Mouse (Mus musculus) lung, embryonic 15.5 days (tissue): ENCODE data around the gene Cela3b. TPM values are rescaled to one million over a fixed set of nuclear protein-coding genes. Genes with fewer than 3 reads are reported as not detected.

Experiments used
- ATAC-seq: fragments of 200-750 bp; cut with Nextera tagmentation; 2 replicates; pipeline ENCODE4 v1.8.0; 2017; ENCODE audit warnings: moderate number of reproducible peaks, borderline replicate concordance; ENCODE audit not compliant: low FRiP score, low TSS enrichment; ENCODE audit errors: extremely low read depth
- H3K27ac ChIP-seq: fragments of 300-500 bp; sonication (generic); 2 replicates; pipeline ENCODE4 v1.5.1; 2015; ENCODE audit warnings: moderate library complexity, mild to moderate bottlenecking, inconsistent platforms
- H3K27me3 ChIP-seq: fragments of 300-500 bp; sonication (generic); 2 replicates; pipeline ENCODE4 v1.6.1; 2015; ENCODE audit warnings: inconsistent platforms
- H3K36me3 ChIP-seq: fragments of 300-500 bp; sonication (generic); 2 replicates; pipeline ENCODE4 v1.6.1; 2015; ENCODE audit warnings: inconsistent platforms
- H3K4me1 ChIP-seq: fragments of 300-500 bp; sonication (generic); 2 replicates; pipeline ENCODE4 v1.6.1; 2015; ENCODE audit warnings: inconsistent platforms
- H3K4me2 ChIP-seq: fragments of 300-500 bp; sonication (generic); 2 replicates; pipeline ENCODE4 v1.6.1; 2015; ENCODE audit warnings: inconsistent platforms, mild to moderate bottlenecking, moderate library complexity
- H3K4me3 ChIP-seq: fragments of 300-500 bp; sonication (generic); 2 replicates; pipeline ENCODE4 v1.5.1; 2015; ENCODE audit warnings: mild to moderate bottlenecking, inconsistent platforms
- H3K9ac ChIP-seq: fragments of 300-500 bp; sonication (generic); 2 replicates; pipeline ENCODE4 v1.6.1; 2015; ENCODE audit warnings: inconsistent platforms
- H3K9me3 ChIP-seq: fragments of 300-500 bp; sonication (generic); 2 replicates; pipeline ENCODE4 v1.6.1; 2016; ENCODE audit warnings: inconsistent platforms
- WGBS: fragments of 180-500 bp; shearing (Covaris S2); methylation state at CpG from one replicate; pipeline ENCODE4 v1.1.7; 2015; 5-methylcytosine and 5-hydroxymethylcytosine counted together
- polyA plus RNA-seq: library from polyadenylated mRNA; unstranded; fragments of >200 nt; fragmentation: Nextera tagmentation; extraction: Ambion mirVana; gene quantifications from 2 replicates; pipeline ENCODE4 v1.2.1, GENCODE M21; 2015

Gene Cela3b
- polyA plus RNA-seq, 1 experiment from 2014 or later = 0.16 TPM

GRCm38 (mm10) chr4:137470701-137471317 is 40.5 kb upstream of the Cela3b start:
- whole genome bisulfite sequencing = 48% methylated on average over 9 of the region's 9 CpGs
- no peak for ATAC-seq
- H3K27me3 ChIP-seq = no peaks in the 10 kb centered on the region
- H3K9ac ChIP-seq = 0 out of 2 replicates have a peak overlapping the region, but pooled peaks have one; percentile 78
- no peaks in the 10 kb centered on the region for H3K36me3 ChIP-seq
- H3K27ac ChIP-seq = peak overlapping the region; percentile 79
- H3K9me3 ChIP-seq = no peaks in the 10 kb centered on the region
- peak overlapping the region; percentile 74 for H3K4me2 ChIP-seq
- peaks cover 75% of the 10 kb centered on the region for H3K4me1 ChIP-seq
- peak overlapping the region; percentile 70 for H3K4me3 ChIP-seq

- Histone ChIP-seq H3K9me3 (no peaks in the 10 kb centered on the region), H3K4me3 (peak overlapping the region; percentile 70), H3K27me3 (no peaks in the 10 kb centered on the region), H3K4me1 (peaks cover 75% of the 10 kb centered on the region), H3K36me3 (no peaks in the 10 kb centered on the region), H3K27ac (peak overlapping the region; percentile 79), H3K9ac (peak overlapping the region; percentile 78), H3K4me2 (peak overlapping the region; percentile 74)
- WGBS = 33% methylated on average over 15 of the region's 15 CpGs
- peak; percentile 16; the same call in 1 of the 2 replicates for ATAC-seq
Measured at GRCm38 (mm10) chr4:137469845-137470692, 39.7 kb upstream of the Cela3b start.

GRCm38 (mm10) chr4:137469081-137469844 is 38.9 kb upstream of the Cela3b start:
- Histone ChIP-seq H3K36me3 (no peaks in the 10 kb centered on the region), H3K4me3 (peak overlapping the region; percentile 70), H3K27me3 (no peaks in the 10 kb centered on the region), H3K27ac (peak overlapping the region; percentile 79), H3K9me3 (no peaks in the 10 kb centered on the region), H3K4me2 (peak overlapping the region; percentile 74), H3K4me1 (peaks cover 75% of the 10 kb centered on the region), H3K9ac (peak overlapping the region; percentile 78)
- ATAC-seq = peak; percentile 6; the same call in 1 of the 2 replicates
- 3% methylated on average over 20 of the region's 20 CpGs for WGBS

GRCm38 (mm10) chr4:137468260-137469080 is 38.1 kb upstream of the Cela3b start, which contains the start of gene Hspg2:
Gene Hspg2, plus strand, starts transcription at chr4:137468769.
- Histone ChIP-seq H3K4me1 (peaks cover 72% of the 10 kb centered on the region), H3K9ac (peak within 1 kb of the TSS; percentile 78), H3K9me3 (no peaks in the 10 kb centered on the region), H3K4me3 (peak within 1 kb of the TSS; percentile 70), H3K36me3 (no peaks in the 10 kb centered on the region), H3K4me2 (peak within 1 kb of the TSS; percentile 74), H3K27me3 (no peaks in the 10 kb centered on the region), H3K27ac (peak within 1 kb of the TSS; percentile 83)
- ATAC-seq = peak; percentile 84
- WGBS = under 1% methylated on average over 72 of the region's 72 CpGs

- Histone ChIP-seq H3K9me3 (no peaks in the 10 kb centered on the region), H3K4me3 (no peak overlapping the region), H3K27ac (peak overlapping the region; percentile 83), H3K9ac (no peak overlapping the region), H3K4me2 (no peak overlapping the region), H3K4me1 (peaks cover 72% of the 10 kb centered on the region), H3K27me3 (no peaks in the 10 kb centered on the region), H3K36me3 (no peaks in the 10 kb centered on the region)
- WGBS = 85% methylated on average over 2 of the region's 2 CpGs
- ATAC-seq = no peak
Measured at GRCm38 (mm10) chr4:137467525-137467924, 37.2 kb upstream of the Cela3b start.

- peak overlapping the region; percentile 83 for H3K27ac ChIP-seq
- peaks cover 77% of the 10 kb centered on the region for H3K4me1 ChIP-seq
- 65% methylated on average over 4 of the region's 4 CpGs for WGBS
- no peak overlapping the region for H3K9ac ChIP-seq
- H3K36me3 ChIP-seq = no peaks in the 10 kb centered on the region
- no peaks in the 10 kb centered on the region for H3K27me3 ChIP-seq
- no peaks in the 10 kb centered on the region for H3K9me3 ChIP-seq
- H3K4me3 ChIP-seq = no peak overlapping the region
- no peak overlapping the region for H3K4me2 ChIP-seq
- no peak for ATAC-seq
Measured at GRCm38 (mm10) chr4:137466991-137467390, 36.7 kb upstream of the Cela3b start.

- H3K27me3 ChIP-seq = no peaks in the 10 kb centered on the region
- ATAC-seq = no peak
- peak overlapping the region; percentile 38 for H3K27ac ChIP-seq
- H3K4me2 ChIP-seq = no peak overlapping the region
- H3K4me1 ChIP-seq = peaks cover 78% of the 10 kb centered on the region
- H3K9me3 ChIP-seq = no peaks in the 10 kb centered on the region
- H3K36me3 ChIP-seq = no peaks in the 10 kb centered on the region
- no peak overlapping the region for H3K4me3 ChIP-seq
- 56% methylated on average over 13 of the region's 13 CpGs for WGBS
- H3K9ac ChIP-seq = no peak overlapping the region
Measured at GRCm38 (mm10) chr4:137465125-137465787, 34.9 kb upstream of the Cela3b start.

GRCm38 (mm10) chr4:137461981-137462690 is 31.8 kb upstream of the Cela3b start:
- Histone ChIP-seq H3K9ac (no peak overlapping the region), H3K4me2 (no peak overlapping the region; the same call in 1 of the 2 replicates), H3K9me3 (no peaks in the 10 kb centered on the region), H3K27me3 (no peaks in the 10 kb centered on the region), H3K36me3 (no peaks in the 10 kb centered on the region), H3K4me1 (peaks cover 70% of the 10 kb centered on the region), H3K4me3 (no peak overlapping the region), H3K27ac (peak overlapping the region; percentile 60)
- 14% methylated on average over 16 of the region's 16 CpGs for WGBS
- ATAC-seq = peak; percentile 86

- Histone ChIP-seq H3K27me3 (no peaks in the 10 kb centered on the region), H3K4me2 (no peak overlapping the region), H3K4me3 (no peak overlapping the region), H3K4me1 (peaks cover 67% of the 10 kb centered on the region), H3K9ac (no peak overlapping the region), H3K36me3 (no peaks in the 10 kb centered on the region), H3K27ac (peak overlapping the region; percentile 60), H3K9me3 (no peaks in the 10 kb centered on the region)
- 75% methylated on average over 4 of the region's 4 CpGs for WGBS
- ATAC-seq = no peak
Measured at GRCm38 (mm10) chr4:137461217-137461616, 30.9 kb upstream of the Cela3b start.

GRCm38 (mm10) chr4:137460676-137461075 is 30.3 kb upstream of the Cela3b start:
- no peaks in the 10 kb centered on the region for H3K36me3 ChIP-seq
- H3K4me2 ChIP-seq = no peak overlapping the region
- H3K4me3 ChIP-seq = no peak overlapping the region
- WGBS = 66% methylated on average over 14 of the region's 14 CpGs
- peaks cover 66% of the 10 kb centered on the region for H3K4me1 ChIP-seq
- H3K27ac ChIP-seq = peak overlapping the region; percentile 60
- no peak for ATAC-seq
- no peaks in the 10 kb centered on the region for H3K9me3 ChIP-seq
- no peak overlapping the region for H3K9ac ChIP-seq
- no peaks in the 10 kb centered on the region for H3K27me3 ChIP-seq
